Mouse (Mus musculus) spleen, adult 10 weeks (tissue): Measurements from ENCODE around the gene Gjc2. TPM values are rescaled to one million over a fixed set of nuclear protein-coding genes. Genes with fewer than 3 reads are reported as not detected.

ENCODE experiments used
- polyA plus RNA-seq: library from polyadenylated mRNA; stranded (reverse); fragments of 350-450 nt; fragmentation: Illumina TruSeq; extraction: RNeasy Lipid Tissue Mini Kit (QIAGEN cat#74804); gene quantifications from one replicate; pipeline ENCODE4 v1.2.3, GENCODE M21; 2015; ENCODE audit warnings: low replicate concordance; ENCODE audit not compliant: insufficient read depth

Gene Gjc2
- polyA plus RNA-seq: 0.69 TPM

GRCm38 (mm10) chr11:59182864-59183331, at the start of gene Gjc2:
Gene Gjc2, minus strand, starts transcription at chr11:59183213.

DNA sequence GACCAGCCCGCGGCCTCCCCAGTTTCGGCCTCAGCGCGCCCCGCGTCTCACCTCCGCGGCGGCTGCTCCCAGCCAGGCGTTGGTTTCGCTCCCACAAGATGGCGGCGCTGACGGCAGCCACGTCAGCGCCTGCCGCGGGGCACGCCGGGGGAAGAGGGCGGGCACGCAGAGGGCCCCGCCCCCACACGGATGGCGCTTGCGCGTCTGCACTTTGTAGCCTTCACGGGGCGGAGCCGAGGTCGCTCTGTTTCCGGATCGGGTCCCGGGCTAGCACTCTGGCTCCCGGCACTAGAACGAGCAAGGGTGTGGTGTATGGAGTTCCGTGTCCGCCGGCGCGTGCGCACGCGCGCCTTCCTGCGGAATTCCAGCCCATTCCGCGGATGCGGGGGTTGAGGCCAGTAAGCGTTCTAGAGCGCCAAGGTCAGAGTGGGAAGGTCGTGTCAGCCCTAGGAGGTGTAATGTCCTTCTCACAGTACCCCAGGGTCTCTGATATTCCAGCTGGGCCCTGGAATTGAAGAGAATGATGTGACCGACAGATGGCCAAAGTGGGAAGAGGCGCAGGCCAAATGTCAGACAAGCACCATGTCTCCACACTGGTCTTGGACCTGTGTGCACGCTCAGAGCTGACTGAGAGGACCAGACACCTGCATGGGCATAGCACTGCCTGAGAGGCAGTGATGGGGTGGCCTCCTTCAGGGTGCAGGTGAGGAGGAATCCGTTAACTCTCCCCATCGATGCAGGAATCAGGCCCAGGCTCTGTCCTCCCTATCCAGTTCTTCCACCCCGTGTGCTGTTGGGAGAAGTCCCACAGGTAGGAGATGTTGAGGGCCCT, 45.3 kb upstream of the Gjc2 start, which contains the start of gene Arf1:
TSS of gene Arf1 (minus strand) at position 149 of the 832 bp plus-strand sequence.

DNA sequence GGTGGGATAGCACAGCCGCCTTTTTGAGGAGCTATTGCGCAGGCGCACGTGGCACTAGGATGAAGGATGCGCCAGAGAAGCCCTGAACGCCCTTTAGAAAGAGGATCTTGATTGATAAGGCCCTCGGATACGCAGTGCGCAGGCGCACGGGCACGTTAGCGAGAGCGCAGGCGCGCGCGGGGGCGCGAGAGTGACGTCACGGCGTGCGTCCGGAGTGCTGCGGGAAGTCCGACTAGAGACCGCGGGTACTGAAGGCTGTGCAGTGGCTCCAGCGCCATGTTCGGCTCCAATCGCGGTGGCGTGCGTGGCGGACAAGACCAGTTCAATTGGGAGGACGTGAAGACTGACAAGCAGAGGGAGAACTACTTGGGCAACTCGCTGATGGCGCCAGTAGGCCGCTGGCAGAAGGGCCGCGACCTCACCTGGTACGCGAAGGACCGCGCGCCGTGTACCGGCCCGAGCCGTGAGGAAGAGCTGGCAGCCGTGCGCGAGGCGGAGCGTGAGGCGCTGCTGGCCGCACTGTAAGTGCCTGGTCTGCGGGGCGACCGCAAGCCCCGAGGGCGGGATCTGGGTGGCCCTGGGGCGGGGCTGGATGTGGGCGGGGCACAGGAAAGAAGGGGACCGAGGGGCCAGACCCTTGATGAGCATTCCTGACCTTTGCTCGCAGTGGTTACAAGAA, 25.3 kb upstream of the Gjc2 start, which contains the start of gene 2310033P09Rik:
TSS of gene 2310033P09Rik (plus strand) at position 169 of the 679 bp plus-strand sequence.

GRCm38 (mm10) chr11:59202081-59202995, 19.3 kb upstream of the Gjc2 start, which contains the start of gene Mrpl55:
Gene Mrpl55, plus strand, starts transcription at chr11:59202486.

GRCm38 (mm10) chr11:59192059-59192386, 9.0 kb upstream of the Gjc2 start, which contains the start of gene Guk1:
Gene Guk1, minus strand, starts transcription at chr11:59192212.

DNA sequence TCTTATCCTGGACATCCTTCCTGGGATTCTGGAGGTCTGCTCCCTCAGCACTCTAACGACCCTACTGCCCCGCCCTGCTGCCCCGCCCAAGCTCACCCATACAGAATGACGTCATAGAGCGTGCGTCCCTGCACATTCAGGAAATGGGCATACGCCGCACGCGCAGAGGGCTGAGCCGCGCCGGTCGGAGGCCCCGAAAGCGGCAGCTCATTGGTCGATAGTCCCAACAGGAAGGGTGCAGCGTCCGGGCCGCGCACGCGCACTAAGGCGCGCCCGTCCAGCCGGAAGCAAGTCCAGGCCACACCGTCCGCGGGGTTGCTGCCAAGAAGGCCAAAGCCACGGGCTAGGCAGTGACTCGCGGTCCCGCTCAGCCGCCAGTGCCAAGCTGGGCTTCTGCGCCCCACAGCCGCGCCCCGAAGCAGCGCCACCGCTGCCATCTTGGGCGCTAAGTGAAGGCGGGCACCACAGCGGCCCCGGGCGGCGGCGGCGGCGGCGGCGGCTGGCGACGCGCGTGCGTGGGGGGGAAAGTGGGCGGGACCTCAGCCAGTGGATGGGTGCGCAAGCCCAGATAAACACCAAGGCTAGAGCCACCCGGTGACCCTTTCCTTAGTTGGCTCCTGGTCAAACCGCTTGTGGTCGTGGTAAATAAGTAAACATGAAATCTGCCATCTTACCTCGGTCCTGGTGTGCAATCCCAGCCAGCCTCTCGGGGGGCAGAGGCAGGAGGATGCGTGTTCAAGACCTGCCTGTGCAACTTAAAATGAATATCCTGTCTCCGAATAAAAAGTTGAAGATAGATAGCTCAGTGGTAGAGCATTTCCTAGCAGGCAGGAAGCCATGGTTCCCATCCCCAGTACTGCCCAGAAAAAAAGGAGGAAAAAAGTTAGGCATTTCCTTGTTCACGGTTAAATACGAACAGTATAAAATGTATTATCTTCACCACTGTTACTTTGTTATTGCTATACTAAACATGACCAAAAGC, 19.5 kb downstream of the Gjc2 start, which contains the start of gene Iba57:
TSS of gene Iba57 (minus strand) at position 485 of the 982 bp plus-strand sequence.

GRCm38 (mm10) chr11:59135904-59136452, 47.0 kb downstream of the Gjc2 start, which contains the start of gene Obscn:
Gene Obscn, minus strand, starts transcription at chr11:59136402.

Other genes with a start within 250 kb of the Gjc2 start
- gene Rnf187, start 244.3 kb downstream of the Gjc2 start, polyA plus RNA-seq: 68.8 TPM
- 1.5 TPM for gene Hist3h2ba, start 234.3 kb downstream of the Gjc2 start, polyA plus RNA-seq
- gene Hist3h2a, start 228.5 kb downstream of the Gjc2 start, polyA plus RNA-seq: 11.2 TPM
- 0.17 TPM for gene Trim17, start 228.5 kb downstream of the Gjc2 start, polyA plus RNA-seq
- gene Trim11, start 205.1 kb downstream of the Gjc2 start, polyA plus RNA-seq: 35.2 TPM
- gene Obscn, start 46.8 kb downstream of the Gjc2 start, polyA plus RNA-seq: 0.64 TPM
- gene Iba57, start 19.5 kb downstream of the Gjc2 start, polyA plus RNA-seq: 4.6 TPM
- 24.6 TPM for gene Guk1, start 9.0 kb upstream of the Gjc2 start, polyA plus RNA-seq
- 8.7 TPM for gene Mrpl55, start 19.3 kb upstream of the Gjc2 start, polyA plus RNA-seq
- 15.9 TPM for gene 2310033P09Rik, start 25.1 kb upstream of the Gjc2 start, polyA plus RNA-seq
- gene Arf1, start 45.1 kb upstream of the Gjc2 start, polyA plus RNA-seq: 241 TPM
- not detected for gene Wnt3a, start 107.5 kb upstream of the Gjc2 start, polyA plus RNA-seq
- gene Wnt9a, start 123.7 kb upstream of the Gjc2 start, polyA plus RNA-seq: 0.19 TPM
- not detected for gene Prss38, start 192.4 kb upstream of the Gjc2 start, polyA plus RNA-seq